Mouse (Mus musculus) stomach, postnatal 0 days (tissue): ENCODE results near the gene Primpol.

Experiments
- CTCF ChIP-seq: IDR thresholded peaks from 2 replicates; pipeline ENCODE4 v1.5.1; 2016; ENCODE audit warnings: antibody characterized with exemption, low read depth, mild to moderate bottlenecking, moderate library complexity
- EP300 ChIP-seq: optimal IDR thresholded peaks from 2 replicates; pipeline ENCODE3; 2016; ENCODE audit warnings: antibody characterized with exemption

DNA sequence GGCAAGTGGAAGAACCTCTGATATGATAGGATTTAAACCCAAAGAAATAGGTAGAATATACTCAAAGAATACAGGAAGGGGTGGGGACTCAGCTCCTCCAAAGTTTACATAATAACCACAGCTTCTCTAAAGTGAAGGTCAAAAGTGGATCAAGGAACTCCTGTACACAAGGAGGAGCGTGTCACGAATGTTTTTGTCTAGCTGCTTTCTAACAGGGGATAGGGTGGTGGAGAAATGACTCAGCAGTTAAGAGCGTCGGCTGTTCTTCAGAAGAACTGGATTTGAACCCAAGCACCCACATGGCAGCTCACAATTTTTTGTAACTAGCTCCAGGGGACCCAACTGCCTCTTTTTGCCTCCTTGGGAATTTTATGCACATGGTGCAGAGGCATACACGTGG lies 22.8 kb upstream of the Primpol start:
- TF ChIP-seq CTCF, result no peak
- no peak for TF ChIP-seq EP300
